Mouse (Mus musculus) forebrain, embryonic 11.5 days (tissue): Measurements from ENCODE around the gene Kcnk1. TPM values are rescaled to one million over a fixed set of nuclear protein-coding genes. Genes with fewer than 3 reads are reported as not detected.

Experiments
- ATAC-seq: fragments of 200-750 bp; cut with Nextera tagmentation; replicated peaks from 2 replicates; pipeline ENCODE4 v1.8.0; 2017; ENCODE audit warnings: moderate TSS enrichment; ENCODE audit not compliant: low FRiP score
- DNase-seq: peaks from one replicate; pipeline ENCODE4 v3.0.0-alpha.2; 2017; ENCODE audit warnings: low spot score
- H3K27ac ChIP-seq: fragments of 300-500 bp; sonication (generic); 2 replicates; pipeline ENCODE4 v1.5.1; 2014; ENCODE audit warnings: low read depth, low read length
- H3K27me3 ChIP-seq: fragments of 300-500 bp; sonication (generic); 2 replicates; pipeline ENCODE4 v1.6.1; 2014; ENCODE audit warnings: mild to moderate bottlenecking, low read length, mixed read lengths; ENCODE audit not compliant: control insufficient read depth, insufficient read depth
- H3K36me3 ChIP-seq: fragments of 300-500 bp; sonication (generic); 2 replicates; pipeline ENCODE4 v1.6.1; 2014; ENCODE audit warnings: mild to moderate bottlenecking, low read length, moderate library complexity, mixed read lengths; ENCODE audit not compliant: control insufficient read depth, insufficient read depth
- H3K4me1 ChIP-seq: fragments of 300-500 bp; sonication (generic); replicated peaks from 2 replicates; pipeline ENCODE4 v1.6.1; 2014; ENCODE audit warnings: low read length, mixed read lengths; ENCODE audit not compliant: control insufficient read depth, insufficient read depth
- H3K4me2 ChIP-seq: fragments of 300-500 bp; sonication (generic); 2 replicates; pipeline ENCODE4 v1.6.1; 2014; ENCODE audit warnings: low read depth, mild to moderate bottlenecking, low read length, moderate library complexity, mixed read lengths; ENCODE audit not compliant: severe bottlenecking
- H3K4me3 ChIP-seq: fragments of 300-500 bp; sonication (generic); 2 replicates; pipeline ENCODE4 v1.5.1; 2014; ENCODE audit warnings: low read depth, low read length
- H3K9ac ChIP-seq: fragments of 300-500 bp; sonication (generic); 2 replicates; pipeline ENCODE4 v1.6.1; 2014; ENCODE audit warnings: low read length
- H3K9me3 ChIP-seq: fragments of 300-500 bp; sonication (generic); 2 replicates; pipeline ENCODE4 v1.6.1; 2016; ENCODE audit warnings: low read length, mixed read lengths; ENCODE audit not compliant: control insufficient read depth
- WGBS: fragments of 180-500 bp; shearing (Covaris S2); extraction: QIAGEN DNeasy Blood & Tissue Kit; methylation state at CpG from one replicate; pipeline ENCODE4 v1.1.7; 2014; 5-methylcytosine and 5-hydroxymethylcytosine counted together
- polyA plus RNA-seq: library from polyadenylated mRNA; unstranded; fragments of >200 nt; fragmentation: Nextera tagmentation; extraction: Ambion mirVana; gene quantifications from 2 replicates; pipeline ENCODE4 v1.2.1, GENCODE M21; 2014

The Kcnk1 gene
- polyA plus RNA-seq, 1 experiment from 2014 or later = 8.9 TPM

- no peak overlapping the region for H3K27ac ChIP-seq
- no peaks in the 10 kb centered on the region for H3K9me3 ChIP-seq
- H3K4me2 ChIP-seq = no peak overlapping the region
- no peak for DNase-seq
- H3K4me1 ChIP-seq = no peaks in the 10 kb centered on the region
- ATAC-seq = no peak
- no peak overlapping the region for H3K4me3 ChIP-seq
- 95% methylated on average over 6 of the region's 6 CpGs for WGBS
- no peaks in the 10 kb centered on the region for H3K27me3 ChIP-seq
- no peak overlapping the region for H3K9ac ChIP-seq
- no peaks in the 10 kb centered on the region for H3K36me3 ChIP-seq
These were observed 8.6 kb downstream of the Kcnk1 start for GRCm38 (mm10) chr8:126003546-126003945.

- Histone ChIP-seq H3K4me3 (no peak overlapping the region), H3K27me3 (no peaks in the 10 kb centered on the region), H3K36me3 (no peaks in the 10 kb centered on the region), H3K4me2 (no peak overlapping the region), H3K27ac (no peak overlapping the region), H3K9ac (no peak overlapping the region), H3K4me1 (no peaks in the 10 kb centered on the region), H3K9me3 (no peaks in the 10 kb centered on the region)
- no peak for ATAC-seq
- WGBS = 85% methylated on average over 7 of the region's 7 CpGs
- no peak for DNase-seq
These were observed 10.0 kb downstream of the Kcnk1 start for GRCm38 (mm10) chr8:126004953-126005352.

GRCm38 (mm10) chr8:126006310-126006990, 11.5 kb downstream of the Kcnk1 start:
- no peak for ATAC-seq
- Histone ChIP-seq H3K4me3 (no peak overlapping the region), H3K9me3 (no peaks in the 10 kb centered on the region), H3K4me2 (no peak overlapping the region), H3K27me3 (no peaks in the 10 kb centered on the region), H3K9ac (no peak overlapping the region), H3K4me1 (no peaks in the 10 kb centered on the region), H3K36me3 (no peaks in the 10 kb centered on the region), H3K27ac (no peak overlapping the region)
- no peak for DNase-seq
- WGBS = 81% methylated on average over 11 of the region's 11 CpGs

- Histone ChIP-seq H3K4me1 (no peaks in the 10 kb centered on the region), H3K27ac (no peak overlapping the region), H3K9ac (no peak overlapping the region), H3K4me3 (no peak overlapping the region), H3K4me2 (no peak overlapping the region), H3K9me3 (no peaks in the 10 kb centered on the region), H3K27me3 (no peaks in the 10 kb centered on the region), H3K36me3 (no peaks in the 10 kb centered on the region)
- DNase-seq = no peak
- WGBS = 87% methylated on average over 19 of the region's 19 CpGs
- no peak for ATAC-seq
These were observed 12.8 kb downstream of the Kcnk1 start for GRCm38 (mm10) chr8:126007538-126008330.

GRCm38 (mm10) chr8:126008945-126009344, 14.0 kb downstream of the Kcnk1 start:
- no peak for ATAC-seq
- H3K4me3 ChIP-seq = no peak overlapping the region

GRCm38 (mm10) chr8:126010900-126011299, 15.9 kb downstream of the Kcnk1 start:
- Histone ChIP-seq H3K4me2 (no peak overlapping the region), H3K4me1 (no peaks in the 10 kb centered on the region), H3K4me3 (no peak overlapping the region), H3K36me3 (no peaks in the 10 kb centered on the region), H3K27ac (no peak overlapping the region), H3K9me3 (no peaks in the 10 kb centered on the region), H3K27me3 (no peaks in the 10 kb centered on the region), H3K9ac (no peak overlapping the region)
- 86% methylated on average over 3 of the region's 3 CpGs for WGBS
- DNase-seq (no peak), ATAC-seq (no peak)

More at GRCm38 (mm10) chr8:126008945-126009344, 14.0 kb downstream of the Kcnk1 start:
- H3K9ac ChIP-seq = no peak overlapping the region
- H3K9me3 ChIP-seq = no peaks in the 10 kb centered on the region
- no peaks in the 10 kb centered on the region for H3K36me3 ChIP-seq
- WGBS = 97% methylated on average over 2 of the region's 2 CpGs
- no peak overlapping the region for H3K27ac ChIP-seq
- no peaks in the 10 kb centered on the region for H3K4me1 ChIP-seq
- DNase-seq = no peak
- no peaks in the 10 kb centered on the region for H3K27me3 ChIP-seq
- H3K4me2 ChIP-seq = no peak overlapping the region

GRCm38 (mm10) chr8:126012334-126012733, 17.4 kb downstream of the Kcnk1 start:
- no peak for DNase-seq
- Histone ChIP-seq H3K4me3 (no peak overlapping the region), H3K36me3 (no peaks in the 10 kb centered on the region), H3K27me3 (no peaks in the 10 kb centered on the region), H3K9ac (no peak overlapping the region), H3K4me1 (no peaks in the 10 kb centered on the region), H3K27ac (no peak overlapping the region), H3K4me2 (no peak overlapping the region), H3K9me3 (no peaks in the 10 kb centered on the region)
- ATAC-seq = no peak
- 89% methylated on average over 6 of the region's 6 CpGs for WGBS

- 83% methylated on average over 5 of the region's 5 CpGs for WGBS
- ATAC-seq (no peak), DNase-seq (no peak)
- Histone ChIP-seq H3K27me3 (no peaks in the 10 kb centered on the region), H3K27ac (no peak overlapping the region), H3K4me2 (no peak overlapping the region), H3K4me1 (no peaks in the 10 kb centered on the region), H3K9ac (no peak overlapping the region), H3K36me3 (no peaks in the 10 kb centered on the region), H3K4me3 (no peak overlapping the region), H3K9me3 (no peaks in the 10 kb centered on the region)
These were observed 18.7 kb downstream of the Kcnk1 start for GRCm38 (mm10) chr8:126013646-126014045.
